Mouse (Mus musculus) limb, embryonic 14.5 days (tissue): ENCODE measurements around the gene Rsph9. TPM values are rescaled to one million over a fixed set of nuclear protein-coding genes. Genes with fewer than 3 reads are reported as not detected.

Experiments
- ATAC-seq: fragments of 200-750 bp; cut with Nextera tagmentation; 2 replicates; pipeline ENCODE4 v1.8.0; 2017; ENCODE audit warnings: low read depth, moderate number of reproducible peaks, moderate TSS enrichment; ENCODE audit not compliant: low FRiP score
- DNase-seq: peaks from one replicate; pipeline ENCODE4 v3.0.0-alpha.2; 2015; ENCODE audit warnings: low spot score
- H3K27ac ChIP-seq: fragments of 300-500 bp; sonication (generic); replicated peaks from 2 replicates; pipeline ENCODE4 v1.5.1; 2014; ENCODE audit warnings: low read depth, mild to moderate bottlenecking, low read length, moderate library complexity, mixed read lengths
- H3K27me3 ChIP-seq: fragments of 300-500 bp; sonication (generic); 2 replicates; pipeline ENCODE4 v1.6.1; 2014; ENCODE audit warnings: low read length, mixed read lengths; ENCODE audit not compliant: control insufficient read depth, insufficient read depth
- H3K36me3 ChIP-seq: fragments of 300-500 bp; sonication (generic); 2 replicates; pipeline ENCODE4 v1.6.1; 2014; ENCODE audit warnings: mild to moderate bottlenecking, low read length, moderate library complexity, mixed read lengths; ENCODE audit not compliant: control insufficient read depth, insufficient read depth
- H3K4me1 ChIP-seq: fragments of 300-500 bp; sonication (generic); 2 replicates; pipeline ENCODE4 v1.6.1; 2014; ENCODE audit warnings: antibody characterized with exemption, low read length, mixed read lengths; ENCODE audit not compliant: control insufficient read depth, insufficient read depth
- H3K4me2 ChIP-seq: fragments of 300-500 bp; sonication (generic); replicated peaks from 2 replicates; pipeline ENCODE4 v1.6.1; 2014; ENCODE audit warnings: low read depth, mild to moderate bottlenecking, low read length, moderate library complexity; ENCODE audit not compliant: severe bottlenecking
- H3K4me3 ChIP-seq: fragments of 300-500 bp; sonication (generic); replicated peaks from 2 replicates; pipeline ENCODE4 v1.5.1; 2014; ENCODE audit warnings: low read length
- H3K9ac ChIP-seq: fragments of 300-500 bp; sonication (generic); 2 replicates; pipeline ENCODE4 v1.6.1; 2014; ENCODE audit warnings: mild to moderate bottlenecking, low read depth, low read length, moderate library complexity; ENCODE audit not compliant: severe bottlenecking
- H3K9me3 ChIP-seq: fragments of 300-500 bp; sonication (generic); 2 replicates; pipeline ENCODE4 v1.6.1; 2016; ENCODE audit warnings: low read length; ENCODE audit not compliant: control insufficient read depth
- POLR2A ChIP-seq: fragments of 200-500 bp; IDR thresholded peaks from 2 replicates; pipeline ENCODE4 v1.8.0; 2012; ENCODE audit warnings: inconsistent platforms, mild to moderate bottlenecking, moderate library complexity, borderline replicate concordance; ENCODE audit not compliant: insufficient read depth, insufficient read length; ENCODE audit errors: extremely low read depth
- WGBS: fragments of 180-500 bp; shearing (Covaris S2); extraction: QIAGEN DNeasy Blood & Tissue Kit; methylation state at CpG from one replicate; pipeline ENCODE4 v1.1.7; 2014; 5-methylcytosine and 5-hydroxymethylcytosine counted together
- polyA plus RNA-seq, 2 experiments: library from polyadenylated mRNA; depleted of rRNA in 1 of 2; stranded (reverse) in 1 of 2; unstranded in 1 of 2; fragments of >200 nt; fragmentation: Nextera tagmentation in 1 of 2; extraction: Ambion mirVana in 1 of 2; gene quantifications; 2 replicates each; pipeline versions ENCODE4 v1.2.1 to v1.2.3; 2012 to 2014

The Rsph9 gene
- polyA plus RNA-seq, 2 experiments: 10.1 to 11.8 TPM

- TF ChIP-seq POLR2A: no peak
- H3K9me3 ChIP-seq: no peaks in the 10 kb centered on the region
- DNase-seq (peak; percentile 39), ATAC-seq (no peak)
- no peaks in the 10 kb centered on the region for H3K4me1 ChIP-seq
- WGBS: 78% methylated on average over 13 of the region's 13 CpGs
- H3K4me2 ChIP-seq: no peak overlapping the region
- H3K27ac ChIP-seq: no peak overlapping the region
- H3K27me3 ChIP-seq: no peaks in the 10 kb centered on the region
- no peak overlapping the region for H3K4me3 ChIP-seq
- H3K36me3 ChIP-seq: peaks cover 49% of the 10 kb centered on the region
- H3K9ac ChIP-seq: no peak overlapping the region
Measured at GRCm38 (mm10) chr17:46129741-46130498, 14.1 kb downstream of the Rsph9 start.

- TF ChIP-seq POLR2A: no peak
- Histone ChIP-seq H3K9ac (no peak overlapping the region), H3K4me1 (no peaks in the 10 kb centered on the region), H3K27ac (no peak overlapping the region), H3K4me2 (no peak overlapping the region), H3K9me3 (no peaks in the 10 kb centered on the region), H3K27me3 (no peaks in the 10 kb centered on the region), H3K36me3 (peaks cover 68% of the 10 kb centered on the region), H3K4me3 (no peak overlapping the region)
- DNase-seq (no peak), ATAC-seq (no peak)
- 71% methylated on average over 6 of the region's 6 CpGs for WGBS
Measured at GRCm38 (mm10) chr17:46127814-46128493, 16.1 kb downstream of the Rsph9 start.

GRCm38 (mm10) chr17:46126608-46127007, 17.4 kb downstream of the Rsph9 start:
- H3K36me3 ChIP-seq: peaks cover 78% of the 10 kb centered on the region

GRCm38 (mm10) chr17:46123953-46124700, 19.9 kb downstream of the Rsph9 start:
- H3K36me3 ChIP-seq: peaks cover 84% of the 10 kb centered on the region
- H3K27me3 ChIP-seq: no peaks in the 10 kb centered on the region
- ATAC-seq (no peak), DNase-seq (no peak)
- no peak overlapping the region for H3K4me2 ChIP-seq
- H3K4me3 ChIP-seq: no peak overlapping the region
- 90% methylated on average over 12 of the region's 12 CpGs for WGBS
- H3K27ac ChIP-seq: no peak overlapping the region
- H3K4me1 ChIP-seq: no peaks in the 10 kb centered on the region
- H3K9ac ChIP-seq: no peak overlapping the region
- no peaks in the 10 kb centered on the region for H3K9me3 ChIP-seq
- TF ChIP-seq POLR2A: no peak

More at GRCm38 (mm10) chr17:46126608-46127007, 17.4 kb downstream of the Rsph9 start:
- WGBS: 23% methylated on average over 6 of the region's 6 CpGs
- H3K4me3 ChIP-seq: no peak overlapping the region
- TF ChIP-seq POLR2A: no peak
- H3K27ac ChIP-seq: no peak overlapping the region
- no peaks in the 10 kb centered on the region for H3K9me3 ChIP-seq
- no peaks in the 10 kb centered on the region for H3K27me3 ChIP-seq
- no peak overlapping the region for H3K9ac ChIP-seq
- no peak for DNase-seq
- H3K4me2 ChIP-seq: no peak overlapping the region
- H3K4me1 ChIP-seq: no peaks in the 10 kb centered on the region
- ATAC-seq: no peak

- no peak overlapping the region for H3K4me3 ChIP-seq
- H3K4me1 ChIP-seq: no peaks in the 10 kb centered on the region
- ATAC-seq (no peak), DNase-seq (no peak)
- H3K27me3 ChIP-seq: no peaks in the 10 kb centered on the region
- no peak overlapping the region for H3K4me2 ChIP-seq
- no peaks in the 10 kb centered on the region for H3K9me3 ChIP-seq
- H3K27ac ChIP-seq: no peak overlapping the region
- H3K36me3 ChIP-seq: peaks cover 84% of the 10 kb centered on the region
- WGBS: 87% methylated on average over 4 of the region's 4 CpGs
- H3K9ac ChIP-seq: no peak overlapping the region
- no peak for TF ChIP-seq POLR2A
Measured at GRCm38 (mm10) chr17:46123285-46123684, 20.7 kb downstream of the Rsph9 start.
